Mouse (Mus musculus) myocyte (in vitro differentiated cells): ENCODE measurements around the gene Rps19bp1. TPM values are rescaled to one million over a fixed set of nuclear protein-coding genes. Genes with fewer than 3 reads are reported as not detected.

Experiments used
- H3K27me3 ChIP-seq: one replicate; pipeline ENCODE4 v1.6.1; 2011; ENCODE audit not compliant: control insufficient read depth, insufficient read depth, insufficient read length
- H3K36me3 ChIP-seq: one replicate; pipeline ENCODE4 v1.6.1; 2011; ENCODE audit not compliant: control insufficient read depth, insufficient read depth
- H3K4me2 ChIP-seq: one replicate; pipeline ENCODE4 v1.6.1; 2011; ENCODE audit warnings: low read depth, control low read depth
- H3K4me3 ChIP-seq: one replicate; pipeline ENCODE4 v1.5.1; 2011; ENCODE audit warnings: mild to moderate bottlenecking, control low read depth, moderate library complexity
- H3K79me2 ChIP-seq: one replicate; pipeline ENCODE4 v1.6.1; 2011; ENCODE audit not compliant: control insufficient read depth, insufficient read depth
- H3ac ChIP-seq: one replicate; pipeline ENCODE4 v1.6.1; 2011; ENCODE audit not compliant: control insufficient read depth, insufficient read length
- CEBPB ChIP-seq: IDR thresholded peaks from 2 replicates; pipeline ENCODE4 v1.6.1; 2011; ENCODE audit warnings: mild to moderate bottlenecking, moderate library complexity; ENCODE audit not compliant: poor library complexity, insufficient read depth, severe bottlenecking
- E2F4 ChIP-seq: IDR thresholded peaks from one replicate; pipeline ENCODE4 v1.6.1; 2011; ENCODE audit warnings: mild to moderate bottlenecking, control low read depth, moderate library complexity; ENCODE audit not compliant: insufficient read depth
- MAX ChIP-seq: IDR thresholded peaks from one replicate; pipeline ENCODE4 v1.6.1; 2011; ENCODE audit warnings: low read depth, mild to moderate bottlenecking, control low read depth
- MYOD1 ChIP-seq, 3 experiments: IDR thresholded peaks; one replicate each; pipeline ENCODE4 v1.6.1; 2011; ENCODE audit warnings: control low read depth in 2 of 3, low read depth in 2 of 3, mild to moderate bottlenecking in 2 of 3, moderate library complexity in 1 of 3; ENCODE audit not compliant: insufficient read length in 2 of 3, control insufficient read depth in 1 of 3
- MYOG ChIP-seq, 3 experiments: IDR thresholded peaks; one replicate each; pipeline ENCODE4 v1.6.1; 2011; ENCODE audit warnings: control low read depth in 2 of 3, low read depth in 2 of 3, mild to moderate bottlenecking in 2 of 3; ENCODE audit not compliant: insufficient read length in 2 of 3, control insufficient read depth in 1 of 3, insufficient read depth in 1 of 3
- POLR2A ChIP-seq: IDR thresholded peaks from one replicate; pipeline ENCODE4 v1.6.1; 2011; ENCODE audit warnings: low read depth, mild to moderate bottlenecking, control low read depth, moderate library complexity; ENCODE audit not compliant: insufficient read length
- POLR2AphosphoS2 ChIP-seq: IDR thresholded peaks from one replicate; pipeline ENCODE4 v1.6.1; 2011; ENCODE audit warnings: low read depth, control low read depth; ENCODE audit not compliant: insufficient read length
- REST ChIP-seq: IDR thresholded peaks from one replicate; pipeline ENCODE4 v1.6.1; 2011; ENCODE audit warnings: mild to moderate bottlenecking, control low read depth, moderate library complexity; ENCODE audit not compliant: insufficient read depth, insufficient read length
- SRF ChIP-seq: IDR thresholded peaks from one replicate; pipeline ENCODE4 v1.6.1; 2011; ENCODE audit warnings: low read depth; ENCODE audit not compliant: control insufficient read depth, insufficient read length
- TCF12 ChIP-seq: IDR thresholded peaks from one replicate; pipeline ENCODE4 v1.6.1; 2011; ENCODE audit warnings: mild to moderate bottlenecking, control low read depth; ENCODE audit not compliant: poor library complexity, insufficient read depth, severe bottlenecking
- TCF3 ChIP-seq: IDR thresholded peaks from one replicate; pipeline ENCODE4 v1.6.1; 2011; ENCODE audit warnings: low read depth, control low read depth; ENCODE audit not compliant: insufficient read length
- USF1 ChIP-seq: IDR thresholded peaks from one replicate; pipeline ENCODE4 v1.6.1; 2011; ENCODE audit warnings: low read depth, mild to moderate bottlenecking, control low read depth, moderate library complexity
- polyA plus RNA-seq: library from polyadenylated mRNA; unstranded; fragments of >200 nt; fragmentation: generic; extraction: Trizol; gene quantifications from one replicate; pipeline ENCODE4 v1.2.1, GENCODE M21; 2012; ENCODE audit warnings: missing spikeins

Rps19bp1 gene
- polyA plus RNA-seq, 1 experiment = 144 TPM

DNA sequence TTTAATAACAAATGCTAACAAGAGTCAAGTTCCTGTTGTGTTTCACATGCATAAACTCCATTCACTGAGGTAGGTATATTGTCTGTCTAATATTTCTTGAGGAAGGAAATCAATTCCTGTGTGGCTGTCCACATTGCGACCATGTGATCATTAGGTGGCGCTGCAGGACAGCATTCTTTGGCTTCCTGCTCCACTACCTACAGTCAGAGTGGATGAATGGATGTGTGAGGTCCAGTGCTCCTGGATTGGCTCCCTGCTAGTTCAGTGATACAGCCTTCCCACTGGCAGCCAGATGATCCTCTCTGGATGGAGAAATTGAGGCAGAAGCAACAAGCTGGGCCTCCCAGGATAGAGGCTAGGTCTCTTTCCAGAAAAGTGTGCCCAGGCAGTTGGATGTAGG lies 2.2 kb upstream of the Rps19bp1 start:
- Histone ChIP-seq H3K4me3 (no peak overlapping the region), H3K36me3 (no peaks in the 10 kb centered on the region), H3K4me2 (no peak overlapping the region), H3K27me3 (peaks cover 5% of the 10 kb centered on the region), H3ac (no peak overlapping the region), H3K79me2 (peaks cover 25% of the 10 kb centered on the region)
- TF ChIP-seq MAX = no peak
- no peak for TF ChIP-seq REST
- no peak for TF ChIP-seq E2F4
- no peak for TF ChIP-seq TCF3
- TF ChIP-seq USF1 = no peak
- no peak for TF ChIP-seq SRF
- TF ChIP-seq MYOD1 (IDR thresholded peaks at IDR 0.05; ENCODE audit: control insufficient read depth in 1 of 3, insufficient read length in 2 of 3, low read depth in 2 of 3) = no peak

DNA sequence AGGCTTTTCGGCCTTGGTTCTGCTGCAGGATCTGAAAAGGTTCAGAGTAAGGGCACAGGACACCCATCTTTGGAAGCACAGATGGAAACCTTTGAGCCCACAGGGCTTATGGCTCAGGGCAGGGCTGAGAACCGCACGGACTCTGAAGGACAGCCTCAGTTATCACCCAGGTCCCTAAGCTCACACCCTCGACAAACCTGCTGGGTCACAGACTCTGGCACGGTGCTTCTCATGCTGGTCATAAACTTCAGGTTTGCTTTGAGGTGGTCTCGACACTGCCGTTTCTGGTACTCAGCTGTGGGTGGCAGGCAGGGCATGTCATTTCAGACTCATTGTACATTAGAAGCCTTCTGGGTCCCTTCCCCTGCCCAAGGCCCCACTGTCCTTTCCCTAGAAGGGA lies 3.0 kb downstream of the Rps19bp1 start:
- H3K27me3 ChIP-seq = no peaks in the 10 kb centered on the region
- TF ChIP-seq REST (no peak), POLR2AphosphoS2 (peak; percentile 48)
- peaks cover 38% of the 10 kb centered on the region for H3K79me2 ChIP-seq
- no peak overlapping the region for H3ac ChIP-seq
- H3K4me2 ChIP-seq = no peak overlapping the region
- no peak overlapping the region for H3K4me3 ChIP-seq
- peaks cover 30% of the 10 kb centered on the region for H3K36me3 ChIP-seq

DNA sequence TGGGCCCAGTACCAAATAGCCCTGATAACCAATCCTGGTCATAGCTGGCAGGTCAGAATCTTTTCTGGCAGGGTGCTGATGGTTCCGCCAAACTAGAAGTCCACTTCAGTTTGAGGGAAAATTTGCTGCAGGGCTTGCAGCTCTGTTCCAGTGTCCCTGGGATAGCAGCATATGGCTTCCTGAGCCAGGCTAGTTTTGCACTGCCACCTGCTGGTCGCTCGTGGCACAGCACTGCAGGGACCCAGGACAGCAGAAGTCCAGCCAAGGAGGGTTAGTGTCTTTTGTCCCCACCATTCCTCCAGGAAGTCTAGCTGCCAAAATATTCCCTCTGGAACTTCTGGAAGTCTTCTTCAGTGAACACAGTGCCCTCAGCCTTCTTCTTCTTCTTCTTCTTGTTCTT lies 3.4 kb downstream of the Rps19bp1 start:
- peaks cover 32% of the 10 kb centered on the region for H3K36me3 ChIP-seq
- H3K4me3 ChIP-seq = no peak overlapping the region
- TF ChIP-seq POLR2AphosphoS2 = peak; percentile 93
- TF ChIP-seq CEBPB = no peak
- TF ChIP-seq MYOG (IDR thresholded peaks at IDR 0.05; ENCODE audit: control insufficient read depth in 1 of 3, insufficient read depth in 1 of 3, insufficient read length in 2 of 3, low read depth in 2 of 3) = peak in 1 of 3 experiments; percentile 48
- no peak for TF ChIP-seq E2F4
- no peak for TF ChIP-seq REST
- no peak for TF ChIP-seq TCF3
- peak in 1 of 3 experiments; percentile 28 for TF ChIP-seq MYOD1 (IDR thresholded peaks at IDR 0.05; ENCODE audit: control insufficient read depth in 1 of 3, insufficient read length in 2 of 3, low read depth in 2 of 3)
- no peak for TF ChIP-seq TCF12
- TF ChIP-seq POLR2A = peak; percentile 37
- no peak for TF ChIP-seq USF1
- no peaks in the 10 kb centered on the region for H3K27me3 ChIP-seq
- peaks cover 41% of the 10 kb centered on the region for H3K79me2 ChIP-seq
- no peak overlapping the region for H3ac ChIP-seq
- H3K4me2 ChIP-seq = no peak overlapping the region

DNA sequence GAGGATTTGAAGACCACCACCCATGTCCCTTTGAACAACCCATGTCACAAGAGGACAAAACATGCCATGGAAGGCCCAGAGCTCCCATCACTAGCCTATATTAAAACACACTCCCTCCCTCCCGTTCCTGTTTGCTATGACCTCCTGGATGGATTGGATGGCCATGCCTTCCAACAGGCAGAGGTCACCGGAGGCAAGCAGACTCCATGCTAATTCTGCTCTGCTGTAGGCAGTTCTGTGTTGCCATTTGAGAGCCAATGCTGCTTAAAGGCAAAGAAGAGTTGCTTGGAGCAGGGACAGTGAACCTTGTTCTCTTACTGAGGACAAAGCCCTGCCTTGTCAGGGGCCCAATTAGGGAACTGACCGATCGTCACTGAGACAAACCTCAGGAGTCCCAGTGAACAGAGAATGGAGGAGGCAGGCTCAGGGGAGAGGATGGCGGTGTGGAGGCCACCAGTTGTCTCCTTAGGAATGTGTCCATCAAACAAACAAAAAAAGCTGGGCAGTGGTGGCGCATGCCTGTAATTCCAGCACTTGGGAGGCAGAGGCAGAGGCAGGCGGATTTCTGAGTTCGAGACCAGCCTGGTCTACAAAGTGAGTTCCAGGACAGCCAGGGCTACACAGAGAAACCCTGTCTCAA lies 4.6 kb downstream of the Rps19bp1 start:
- H3K27me3 ChIP-seq = no peaks in the 10 kb centered on the region
- H3ac ChIP-seq = no peak overlapping the region
- peak overlapping the region; percentile 20 for H3K4me2 ChIP-seq
- peaks cover 41% of the 10 kb centered on the region for H3K79me2 ChIP-seq
- TF ChIP-seq USF1 (no peak), MYOG (IDR thresholded peaks at IDR 0.05; ENCODE audit: control insufficient read depth in 1 of 3, insufficient read depth in 1 of 3, insufficient read length in 2 of 3, low read depth in 2 of 3) (peak in 1 of 3 experiments; percentile 16), POLR2A (peak; percentile 31), MYOD1 (IDR thresholded peaks at IDR 0.05; ENCODE audit: control insufficient read depth in 1 of 3, insufficient read length in 2 of 3, low read depth in 2 of 3) (peak in 2 of 3 experiments; percentile 57 to 61), POLR2AphosphoS2 (peak; percentile 57)
- H3K36me3 ChIP-seq = peaks cover 32% of the 10 kb centered on the region
- H3K4me3 ChIP-seq = no peak overlapping the region

DNA sequence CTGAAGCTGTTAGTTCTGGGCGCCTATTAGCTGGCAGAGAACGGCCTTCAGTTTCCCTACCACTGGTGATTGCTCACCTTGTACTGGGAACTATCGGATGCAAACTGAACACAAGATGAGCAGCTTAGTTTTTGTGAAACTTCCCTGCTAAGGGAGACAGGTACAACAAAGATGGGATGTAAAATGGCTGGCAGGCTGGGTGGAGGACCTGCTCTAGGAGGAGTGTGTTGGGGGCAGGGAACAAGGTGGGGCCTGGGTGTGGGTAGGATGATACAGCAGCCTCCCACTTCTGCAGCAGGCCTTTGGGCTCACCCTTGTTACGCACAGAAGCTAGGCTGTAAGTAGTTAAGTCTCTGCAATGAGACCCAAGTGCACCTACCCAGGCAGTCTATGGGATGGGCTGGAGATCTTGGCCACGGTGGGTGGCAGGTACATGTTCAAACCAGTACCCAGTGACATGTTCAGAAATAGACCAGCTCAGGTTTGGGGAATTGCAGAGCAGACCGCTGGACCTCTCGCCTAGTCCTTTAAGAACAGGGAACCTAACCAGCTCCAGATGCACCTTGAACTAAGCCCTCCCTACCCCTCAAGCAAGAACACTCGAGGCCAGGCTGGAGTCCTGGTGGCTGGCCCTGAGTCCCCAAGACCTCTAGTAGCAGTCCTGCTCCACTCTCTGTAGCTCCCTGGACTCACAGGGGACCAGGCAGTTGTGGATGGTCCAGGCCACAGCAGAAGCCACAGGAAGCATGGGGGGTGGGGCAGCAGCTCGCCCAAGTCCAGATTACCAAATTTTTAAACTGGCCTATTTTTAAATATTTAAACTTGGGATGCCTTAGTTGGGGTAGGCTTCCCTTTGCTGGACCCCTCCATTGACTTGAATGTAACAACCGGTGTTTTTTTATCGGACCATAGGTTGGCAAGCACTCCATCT lies 5.6 kb downstream of the Rps19bp1 start:
- Histone ChIP-seq H3K79me2 (peaks cover 36% of the 10 kb centered on the region), H3K4me3 (peak overlapping the region; percentile 95), H3ac (no peak overlapping the region), H3K27me3 (no peaks in the 10 kb centered on the region), H3K36me3 (peaks cover 32% of the 10 kb centered on the region), H3K4me2 (peak overlapping the region; percentile 92)
- TF ChIP-seq USF1 = no peak
- no peak for TF ChIP-seq CEBPB
- TF ChIP-seq TCF12 = no peak
- TF ChIP-seq SRF = no peak
- TF ChIP-seq MAX = peak; percentile 8
- no peak for TF ChIP-seq REST
- no peak for TF ChIP-seq E2F4
- peak; percentile 73 for TF ChIP-seq POLR2A
- no peak for TF ChIP-seq TCF3
- TF ChIP-seq POLR2AphosphoS2 = peak; percentile 92
- no peak for TF ChIP-seq MYOG (IDR thresholded peaks at IDR 0.05; ENCODE audit: control insufficient read depth in 1 of 3, insufficient read depth in 1 of 3, insufficient read length in 2 of 3, low read depth in 2 of 3)
- no peak for TF ChIP-seq MYOD1 (IDR thresholded peaks at IDR 0.05; ENCODE audit: control insufficient read depth in 1 of 3, insufficient read length in 2 of 3, low read depth in 2 of 3)
